In the genomic region with DNA sequence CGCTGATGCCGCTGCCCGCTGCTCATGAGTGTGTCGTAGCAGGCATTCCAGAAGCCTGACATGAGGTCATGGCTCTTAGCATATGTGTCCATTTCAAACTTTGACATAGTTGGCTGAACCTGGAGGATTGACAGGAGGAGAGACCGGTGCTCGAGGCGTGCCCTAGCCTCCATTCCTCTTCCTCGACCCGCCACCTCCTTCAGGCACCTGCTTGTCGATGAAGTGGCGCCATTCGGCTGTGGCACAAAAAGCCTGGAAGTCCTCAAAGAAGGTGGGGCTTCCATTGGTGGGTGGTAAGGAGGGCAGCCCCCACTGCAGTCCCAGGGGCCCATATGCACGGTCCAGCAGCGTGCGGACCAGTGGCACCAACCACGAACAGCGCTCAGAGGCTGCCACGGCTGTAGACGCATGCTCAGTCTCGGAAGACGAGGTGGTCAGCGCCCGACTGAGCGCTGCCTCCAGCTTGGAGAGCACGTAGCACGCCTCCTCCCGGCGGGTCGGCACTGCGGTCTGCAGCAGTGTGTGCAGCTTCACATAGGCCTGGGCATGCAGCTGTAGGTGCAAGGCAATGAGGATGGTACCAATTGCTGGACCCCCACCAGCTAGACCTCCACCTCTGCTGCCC, we compare ENCODE assay signal across 8 mouse cellular contexts. TPM values are rescaled to one million over a fixed set of nuclear protein-coding genes. Genes with fewer than 3 reads are reported as not detected.
DNase-seq lines count a peak whose midpoint lies in the region; ATAC-seq and TF ChIP-seq lines count a peak whose summit lies in the region.
"Had no signal": no experiment of that assay in that cellular context is flagged by ENCODE, and none has a peak within 500 bp of the region (broad histone marks: within the 10 kb centered on the region; RNA-seq: fewer than 3 reads in every experiment).

No protein-coding gene starts in this region.

- no peaks in the 10 kb centered on the region for H3K4me1 ChIP-seq in lung, embryonic 14.5 days (ENCODE audit: insufficient read depth)
- no peaks in the 10 kb centered on the region for H3K4me1 ChIP-seq in embryonic fibroblast, embryonic 13.5 days (ENCODE audit: control insufficient read depth, insufficient read depth, low read length)
- H3K4me1 ChIP-seq in limb, embryonic 10.5 days, result peaks cover 28% of the 10 kb centered on the region
- no peaks in the 10 kb centered on the region for H3K4me1 ChIP-seq in stomach, embryonic 14.5 days (ENCODE audit: control insufficient read depth, insufficient read depth, low read length)

- TF ChIP-seq POLR2A in embryonic fibroblast, embryonic 13.5 days (IDR thresholded peaks at IDR 0.05; ENCODE audit: low read depth, low read length), result no peak

- no peak for ATAC-seq in lung, embryonic 14.5 days (ENCODE audit: insufficient read depth)
- ATAC-seq in stomach, embryonic 14.5 days (ENCODE audit: insufficient number of reproducible peaks, insufficient read depth, low FRiP score, low read depth), result no peak

- no peak overlapping the region; the same call in 1 of the 2 replicates for H3K4me3 ChIP-seq in lung, embryonic 14.5 days (ENCODE audit: low read depth, low read length)
- H3K4me3 ChIP-seq in embryonic fibroblast, embryonic 13.5 days (ENCODE audit: insufficient read depth, low read length), result no peak overlapping the region
- peak overlapping the region; percentile 46 for H3K4me3 ChIP-seq in limb, embryonic 10.5 days
- no peak overlapping the region; the same call in 1 of the 2 replicates for H3K4me3 ChIP-seq in stomach, embryonic 14.5 days (ENCODE audit: low read depth, low read length)
- H3K4me3 ChIP-seq: erythroblast, embryonic 14.5 days had no signal

- peak; percentile 42 for TF ChIP-seq CTCF in lung, embryonic 14.5 days (IDR thresholded peaks at IDR 0.05; ENCODE audit: low read depth)
- peak; percentile 69 for TF ChIP-seq CTCF in embryonic fibroblast, embryonic 13.5 days (IDR thresholded peaks at IDR 0.05; ENCODE audit: borderline replicate concordance, insufficient read depth, low read length)

- H3K9ac ChIP-seq in lung, embryonic 14.5 days, result no peak overlapping the region
- no peak overlapping the region for H3K9ac ChIP-seq in stomach, embryonic 14.5 days (replicated peaks; ENCODE audit: low read depth, low read length)

- H3K36me3 ChIP-seq in lung, embryonic 14.5 days (ENCODE audit: insufficient read depth), result no peaks in the 10 kb centered on the region
- no peaks in the 10 kb centered on the region for H3K36me3 ChIP-seq in limb, embryonic 10.5 days
- H3K36me3 ChIP-seq in stomach, embryonic 14.5 days (ENCODE audit: control insufficient read depth, insufficient read depth, low read length), result no peaks in the 10 kb centered on the region

- WGBS in lung, embryonic 14.5 days, result 18% methylated on average over 30 of the region's 30 CpGs
- WGBS in limb, embryonic 10.5 days, result 9% methylated on average over 30 of the region's 30 CpGs
- 22% methylated on average over 30 of the region's 30 CpGs for WGBS in stomach, embryonic 14.5 days

- H3K27me3 ChIP-seq in lung, embryonic 14.5 days (ENCODE audit: insufficient read depth, low read length), result peaks cover 23% of the 10 kb centered on the region
- H3K27me3 ChIP-seq in limb, embryonic 10.5 days (ENCODE audit: low read depth, poor library complexity, severe bottlenecking), result peaks cover 86% of the 10 kb centered on the region
- no peaks in the 10 kb centered on the region for H3K27me3 ChIP-seq in stomach, embryonic 14.5 days (ENCODE audit: control insufficient read depth, insufficient read depth, low read length)

- no peaks in the 10 kb centered on the region for H3K9me3 ChIP-seq in lung, embryonic 14.5 days (ENCODE audit: low read depth, low read length)
- H3K9me3 ChIP-seq in limb, embryonic 10.5 days (replicated peaks), result no peaks in the 10 kb centered on the region
- H3K9me3 ChIP-seq in stomach, embryonic 14.5 days (ENCODE audit: control insufficient read depth, low read depth, low read length), result no peaks in the 10 kb centered on the region

- H3K4me2 ChIP-seq in lung, embryonic 14.5 days, result peak overlapping the region; percentile 43
- H3K4me2 ChIP-seq in stomach, embryonic 14.5 days (replicated peaks; ENCODE audit: low read depth, low read length), result peak overlapping the region; percentile 13; the same call in 1 of the 2 replicates

- H3K27ac ChIP-seq in lung, embryonic 14.5 days (ENCODE audit: low read depth), result no peak overlapping the region
- no peak overlapping the region for H3K27ac ChIP-seq in embryonic fibroblast, embryonic 13.5 days (ENCODE audit: insufficient read depth, low read length)
- H3K27ac ChIP-seq in limb, embryonic 10.5 days, result no peak overlapping the region
- H3K27ac ChIP-seq in stomach, embryonic 14.5 days (ENCODE audit: low read length), result no peak overlapping the region

- peak; percentile 35 for DNase-seq in lung, embryonic 14.5 days
- DNase-seq in lung, postnatal 14 days, result no peak
- peak; percentile 56 for DNase-seq in limb, embryonic 10.5 days (ENCODE audit: low spot score)
- no peak for DNase-seq in Muller cell, postnatal 12 days (ENCODE audit: inconsistent ontology term)
- DNase-seq in right cerebral cortex, postnatal 10 days (ENCODE audit: low spot score in 2 of 2), result no peak

RNA-seq across cellular contexts. Expression of a gene that starts 7.5 kb away (rescaled TPM):
- polyA plus RNA-seq in lung, embryonic 14.5 days (2014; fragmentation: Nextera tagmentation; extraction: Ambion mirVana), result 26.7 and 29.9 TPM in 2 replicates
- polyA plus RNA-seq in embryonic fibroblast, embryonic 13.5 days (2011; ENCODE audit: insufficient read length, low read depth, missing spikeins), result 107 and 109 TPM in 2 replicates
- 52.8 and 60.6 TPM in 2 replicates for polyA plus RNA-seq in limb, embryonic 10.5 days (2016; fragmentation: Nextera tagmentation; extraction: Ambion mirVana)
- 17.6 and 19.4 TPM in 2 replicates for polyA plus RNA-seq in stomach, embryonic 14.5 days (2014; fragmentation: Nextera tagmentation; extraction: Ambion mirVana)

RNA-seq across cellular contexts. Expression of a gene that starts 22.2 kb away (rescaled TPM):
- polyA plus RNA-seq in lung, embryonic 14.5 days (2014; fragmentation: Nextera tagmentation; extraction: Ambion mirVana), result 3.2 and 3.8 TPM in 2 replicates
- polyA plus RNA-seq in embryonic fibroblast, embryonic 13.5 days (2011; ENCODE audit: insufficient read length, low read depth, missing spikeins), result 1.8 TPM in 2 replicates
- polyA plus RNA-seq in limb, embryonic 10.5 days (2016; fragmentation: Nextera tagmentation; extraction: Ambion mirVana), result 0.73 and 0.76 TPM in 2 replicates
- polyA plus RNA-seq in stomach, embryonic 14.5 days (2014; fragmentation: Nextera tagmentation; extraction: Ambion mirVana), result 4.3 and 4.5 TPM in 2 replicates

RNA-seq across cellular contexts. Expression of a gene that starts 24.5 kb away (rescaled TPM):
- polyA plus RNA-seq in lung, embryonic 14.5 days (2014; fragmentation: Nextera tagmentation; extraction: Ambion mirVana), result 143 and 155 TPM in 2 replicates
- 34.4 and 43.2 TPM in 2 replicates for polyA plus RNA-seq in embryonic fibroblast, embryonic 13.5 days (2011; ENCODE audit: insufficient read length, low read depth, missing spikeins)
- polyA plus RNA-seq in limb, embryonic 10.5 days (2016; fragmentation: Nextera tagmentation; extraction: Ambion mirVana), result 164 and 175 TPM in 2 replicates
- 138 TPM in 2 replicates for polyA plus RNA-seq in stomach, embryonic 14.5 days (2014; fragmentation: Nextera tagmentation; extraction: Ambion mirVana)

Comparison
In these comparisons a context has a peak if more than half of its experiments do, and no peak if none do; other contexts are left out.
1. DNase-seq: peak in lung, embryonic 14.5 days (single experiment) and limb, embryonic 10.5 days (single experiment); none in lung, postnatal 14 days (single experiment), Muller cell, postnatal 12 days (single experiment) and right cerebral cortex, postnatal 10 days (0 of 2).